Mouse (Mus musculus): ENCODE measurements around the gene Gm49776. TPM values are rescaled to one million over a fixed set of nuclear protein-coding genes. Genes with fewer than 3 reads are reported as not detected.

The Gm49776 gene
- polyA plus RNA-seq, 1 experiment from 2014 or later: 1.3 TPM

DNA sequence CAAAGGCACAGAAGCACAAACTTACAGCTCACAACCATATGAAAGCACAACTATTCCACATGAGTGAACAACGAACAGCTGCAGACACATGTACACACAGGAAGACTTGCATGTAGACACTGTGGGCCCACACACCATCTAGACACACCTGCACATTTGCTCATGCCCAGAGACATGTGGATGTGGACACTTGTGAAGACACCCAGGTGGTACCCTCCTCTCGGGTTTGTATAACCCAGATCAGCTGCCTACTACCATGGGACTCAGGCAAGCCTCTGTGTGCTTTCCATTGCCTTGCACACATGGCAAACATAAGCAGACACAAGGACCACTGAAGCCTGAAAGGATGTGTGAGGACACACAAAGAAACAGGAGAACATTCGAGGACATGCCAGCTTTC lies 27.1 kb downstream of the Gm49776 start:
- ATAC-seq (ENCODE audit: insufficient number of reproducible peaks, low FRiP score, low TSS enrichment, low read depth): no peak
- WGBS: 82% methylated on average over 3 of the region's 3 CpGs
- Histone ChIP-seq H3K4me2 (ENCODE audit: low read depth, severe bottlenecking) (no peak overlapping the region), H3K9me3 (ENCODE audit: control insufficient read depth, low read length) (no peaks in the 10 kb centered on the region), H3K27me3 (ENCODE audit: control insufficient read depth, insufficient read depth, low read length) (no peaks in the 10 kb centered on the region), H3K36me3 (ENCODE audit: control insufficient read depth, insufficient read depth, low read length) (0 out of 2 replicates have a peak, but pooled peaks cover 6% of the 10 kb centered on the region), H3K4me1 (ENCODE audit: control insufficient read depth, insufficient read depth, low read length) (peaks cover 18% of the 10 kb centered on the region), H3K9ac (ENCODE audit: low read length) (no peak overlapping the region), H3K27ac (replicated peaks; ENCODE audit: low read depth, low read length) (no peak overlapping the region), H3K4me3 (ENCODE audit: low read depth, low read length) (no peak overlapping the region)
- no peak for DNase-seq (ENCODE audit: low spot score)

DNA sequence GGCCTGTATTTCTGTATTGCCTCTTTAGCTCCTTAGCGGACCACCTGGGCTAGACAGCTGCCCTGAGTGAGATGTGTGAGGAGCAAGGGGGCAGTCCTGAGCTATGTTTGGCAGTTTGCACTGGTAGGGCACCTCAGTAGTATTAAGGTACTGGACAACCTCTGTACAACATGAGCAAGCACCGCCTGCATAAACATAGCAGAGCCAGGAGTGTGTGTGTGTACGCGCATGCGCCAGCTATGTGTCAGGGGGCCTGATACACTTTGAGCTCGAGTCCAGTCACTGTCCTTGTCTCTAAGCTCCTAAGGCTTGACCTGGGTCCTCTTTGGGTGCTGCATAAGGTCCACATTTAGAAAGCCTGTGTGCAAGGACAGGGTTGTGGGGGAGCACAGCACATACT lies 27.5 kb downstream of the Gm49776 start:
- H3K4me1 ChIP-seq (ENCODE audit: control insufficient read depth, insufficient read depth, low read length): peaks cover 15% of the 10 kb centered on the region
- H3K9me3 ChIP-seq (ENCODE audit: control insufficient read depth, low read length): no peaks in the 10 kb centered on the region
- no peak overlapping the region for H3K27ac ChIP-seq (replicated peaks; ENCODE audit: low read depth, low read length)
- H3K4me2 ChIP-seq (ENCODE audit: low read depth, severe bottlenecking): no peak overlapping the region
- H3K9ac ChIP-seq (ENCODE audit: low read length): no peak overlapping the region
- ATAC-seq (ENCODE audit: insufficient number of reproducible peaks, low FRiP score, low TSS enrichment, low read depth) (no peak), DNase-seq (ENCODE audit: low spot score) (no peak)
- H3K4me3 ChIP-seq (ENCODE audit: low read depth, low read length): no peak overlapping the region
- 0 out of 2 replicates have a peak, but pooled peaks cover 7% of the 10 kb centered on the region for H3K36me3 ChIP-seq (ENCODE audit: control insufficient read depth, insufficient read depth, low read length)
- H3K27me3 ChIP-seq (ENCODE audit: control insufficient read depth, insufficient read depth, low read length): no peaks in the 10 kb centered on the region
- 95% methylated on average over 6 of the region's 6 CpGs for WGBS

DNA sequence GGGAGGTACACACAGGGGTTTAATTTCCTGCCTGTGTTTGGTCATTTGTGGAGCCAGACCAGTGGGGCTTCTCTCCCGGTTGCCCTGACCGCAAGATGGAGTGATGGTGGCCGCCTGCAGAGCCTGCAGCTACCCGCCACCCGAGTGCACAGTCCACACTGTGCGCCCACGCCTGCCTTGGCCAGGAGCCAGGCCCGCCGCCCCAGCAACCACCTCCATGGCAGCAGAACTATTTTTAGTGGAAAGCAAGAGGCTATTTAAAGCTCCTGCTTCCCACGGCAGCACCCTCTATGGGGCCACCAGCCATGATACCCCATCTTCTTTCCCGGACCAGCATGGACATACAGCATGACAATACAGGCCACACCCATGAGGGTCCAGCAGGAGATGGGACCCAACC lies 28.5 kb downstream of the Gm49776 start:
- DNase-seq (ENCODE audit: low spot score) (no peak), ATAC-seq (ENCODE audit: insufficient number of reproducible peaks, low FRiP score, low TSS enrichment, low read depth) (no peak)
- Histone ChIP-seq H3K9ac (ENCODE audit: low read length) (no peak overlapping the region), H3K4me1 (ENCODE audit: control insufficient read depth, insufficient read depth, low read length) (peaks cover 14% of the 10 kb centered on the region), H3K4me2 (ENCODE audit: low read depth, severe bottlenecking) (no peak overlapping the region), H3K9me3 (ENCODE audit: control insufficient read depth, low read length) (no peaks in the 10 kb centered on the region), H3K4me3 (ENCODE audit: low read depth, low read length) (no peak overlapping the region), H3K27me3 (ENCODE audit: control insufficient read depth, insufficient read depth, low read length) (no peaks in the 10 kb centered on the region), H3K27ac (replicated peaks; ENCODE audit: low read depth, low read length) (no peak overlapping the region), H3K36me3 (ENCODE audit: control insufficient read depth, insufficient read depth, low read length) (peaks cover 9% of the 10 kb centered on the region; the same call in 1 of the 2 replicates)
- whole genome bisulfite sequencing: 88% methylated on average over 11 of the region's 11 CpGs

DNA sequence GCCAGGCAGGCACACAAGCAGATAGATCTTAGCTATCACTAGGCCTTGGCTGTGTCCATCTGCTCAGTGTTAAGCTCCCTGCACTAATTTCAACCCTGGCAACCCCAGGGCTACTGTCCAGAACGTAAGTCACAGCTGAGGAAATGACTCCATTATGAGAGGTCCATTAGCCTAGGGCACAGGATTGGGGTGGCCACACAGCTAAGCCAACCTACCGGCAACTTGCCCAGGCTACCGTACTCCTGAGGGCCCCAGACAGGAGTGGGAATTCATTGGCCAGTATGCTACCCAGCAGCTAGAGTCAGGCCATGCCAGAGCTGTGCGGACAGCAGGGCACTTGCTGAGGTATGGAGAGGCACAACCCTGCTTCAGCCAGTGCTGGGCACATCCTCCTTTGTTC lies 29.3 kb downstream of the Gm49776 start:
- no peak overlapping the region for H3K27ac ChIP-seq (replicated peaks; ENCODE audit: low read depth, low read length)
- ATAC-seq (ENCODE audit: insufficient number of reproducible peaks, low FRiP score, low TSS enrichment, low read depth) (no peak), DNase-seq (ENCODE audit: low spot score) (no peak)
- H3K9me3 ChIP-seq (ENCODE audit: control insufficient read depth, low read length): no peaks in the 10 kb centered on the region
- no peak overlapping the region for H3K4me3 ChIP-seq (ENCODE audit: low read depth, low read length)
- H3K36me3 ChIP-seq (ENCODE audit: control insufficient read depth, insufficient read depth, low read length): peaks cover 16% of the 10 kb centered on the region
- no peaks in the 10 kb centered on the region for H3K27me3 ChIP-seq (ENCODE audit: control insufficient read depth, insufficient read depth, low read length)
- H3K4me2 ChIP-seq (ENCODE audit: low read depth, severe bottlenecking): no peak overlapping the region
- peaks cover 8% of the 10 kb centered on the region for H3K4me1 ChIP-seq (ENCODE audit: control insufficient read depth, insufficient read depth, low read length)
- 90% methylated on average over 4 of the region's 4 CpGs for WGBS
- no peak overlapping the region for H3K9ac ChIP-seq (ENCODE audit: low read length)

DNA sequence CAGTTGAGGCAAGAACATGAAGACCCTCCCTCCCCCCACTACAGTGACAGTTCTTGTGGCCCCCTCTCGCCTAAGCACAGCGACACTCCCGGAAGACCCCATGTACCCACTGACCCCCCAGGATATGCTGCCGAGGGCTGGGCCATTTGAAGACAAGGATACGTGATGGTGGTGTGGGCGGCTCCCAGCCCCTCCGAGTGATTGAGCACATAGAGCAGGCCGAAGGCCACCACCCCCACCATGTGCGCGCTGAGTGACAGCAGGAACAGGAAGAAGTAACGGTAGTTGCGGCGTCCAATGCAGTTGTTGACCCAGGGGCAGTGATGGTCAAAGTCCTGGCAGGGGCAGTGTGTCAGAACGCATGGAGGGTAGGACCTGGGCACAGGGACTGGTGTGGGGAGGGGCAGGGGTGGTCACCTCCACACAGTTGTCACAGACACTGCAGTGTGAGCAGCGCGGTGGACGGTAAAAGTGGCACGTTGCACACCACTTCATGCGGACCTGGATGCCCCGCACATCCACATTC lies 30.2 kb downstream of the Gm49776 start:
- no peak for ATAC-seq (ENCODE audit: insufficient number of reproducible peaks, low FRiP score, low TSS enrichment, low read depth)
- no peak overlapping the region for H3K4me3 ChIP-seq (ENCODE audit: low read depth, low read length)
- H3K9ac ChIP-seq (ENCODE audit: low read length): no peak overlapping the region
- peaks cover 17% of the 10 kb centered on the region for H3K36me3 ChIP-seq (ENCODE audit: control insufficient read depth, insufficient read depth, low read length)
- 95% methylated on average over 20 of the region's 20 CpGs for WGBS
- H3K4me2 ChIP-seq (ENCODE audit: low read depth, severe bottlenecking): no peak overlapping the region
- no peak for DNase-seq (ENCODE audit: low spot score)
- no peaks in the 10 kb centered on the region for H3K9me3 ChIP-seq (ENCODE audit: control insufficient read depth, low read length)
- H3K4me1 ChIP-seq (ENCODE audit: control insufficient read depth, insufficient read depth, low read length): no peaks in the 10 kb centered on the region
- no peaks in the 10 kb centered on the region for H3K27me3 ChIP-seq (ENCODE audit: control insufficient read depth, insufficient read depth, low read length)
- no peak overlapping the region for H3K27ac ChIP-seq (replicated peaks; ENCODE audit: low read depth, low read length)

DNA sequence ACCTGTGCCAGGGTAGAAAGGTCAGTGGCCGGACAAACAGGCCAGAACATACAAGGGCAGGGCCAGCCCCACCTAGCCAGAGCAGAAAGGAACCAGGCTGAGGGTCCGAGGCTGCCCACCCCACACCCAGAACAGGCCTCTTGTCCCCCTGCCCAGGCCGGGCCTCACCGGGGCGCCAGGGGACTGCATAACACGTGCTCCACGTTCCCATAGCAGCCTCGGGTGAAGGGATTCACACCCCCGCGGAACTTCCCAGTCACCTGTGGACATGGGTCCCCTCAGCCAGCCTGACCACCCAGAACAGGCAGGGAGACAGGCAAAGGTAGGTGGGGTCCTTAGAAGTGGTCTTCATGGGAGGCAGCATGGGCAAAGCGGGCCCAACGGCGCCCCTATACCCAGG lies 30.9 kb downstream of the Gm49776 start:
- ATAC-seq (ENCODE audit: insufficient number of reproducible peaks, low FRiP score, low TSS enrichment, low read depth) (no peak), DNase-seq (ENCODE audit: low spot score) (no peak)
- Histone ChIP-seq H3K9ac (ENCODE audit: low read length) (no peak overlapping the region), H3K27ac (replicated peaks; ENCODE audit: low read depth, low read length) (no peak overlapping the region), H3K4me3 (ENCODE audit: low read depth, low read length) (no peak overlapping the region), H3K4me1 (ENCODE audit: control insufficient read depth, insufficient read depth, low read length) (no peaks in the 10 kb centered on the region), H3K9me3 (ENCODE audit: control insufficient read depth, low read length) (no peaks in the 10 kb centered on the region), H3K27me3 (ENCODE audit: control insufficient read depth, insufficient read depth, low read length) (no peaks in the 10 kb centered on the region), H3K36me3 (ENCODE audit: control insufficient read depth, insufficient read depth, low read length) (peaks cover 22% of the 10 kb centered on the region), H3K4me2 (ENCODE audit: low read depth, severe bottlenecking) (no peak overlapping the region)
- WGBS: 93% methylated on average over 13 of the region's 13 CpGs

DNA sequence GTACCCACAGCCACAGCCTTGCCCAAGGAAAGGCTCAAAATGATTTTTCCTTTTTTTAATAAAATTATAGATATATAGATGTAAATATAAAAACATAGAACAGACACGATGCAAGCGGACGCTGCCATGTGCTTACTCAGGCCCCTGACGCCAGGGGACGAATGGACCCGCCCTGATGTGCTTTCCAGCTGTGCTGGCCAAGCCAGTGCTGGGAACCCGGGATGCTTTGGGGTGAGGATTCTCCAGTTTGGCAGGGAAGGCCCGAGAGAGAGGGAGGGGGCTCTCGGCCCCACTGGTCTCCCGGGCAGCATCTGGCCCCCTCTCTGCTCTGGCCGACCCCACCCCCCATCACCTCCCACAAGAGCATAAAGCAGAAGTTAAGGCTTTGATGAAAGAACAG lies 35.9 kb downstream of the Gm49776 start:
- Histone ChIP-seq H3K27me3 (ENCODE audit: control insufficient read depth, insufficient read depth, low read length) (no peaks in the 10 kb centered on the region), H3K4me2 (ENCODE audit: low read depth, severe bottlenecking) (no peak overlapping the region), H3K36me3 (ENCODE audit: control insufficient read depth, insufficient read depth, low read length) (peaks cover 18% of the 10 kb centered on the region), H3K9ac (ENCODE audit: low read length) (no peak overlapping the region), H3K27ac (replicated peaks; ENCODE audit: low read depth, low read length) (no peak overlapping the region), H3K4me1 (ENCODE audit: control insufficient read depth, insufficient read depth, low read length) (peaks cover 9% of the 10 kb centered on the region), H3K9me3 (ENCODE audit: control insufficient read depth, low read length) (no peaks in the 10 kb centered on the region), H3K4me3 (ENCODE audit: low read depth, low read length) (no peak overlapping the region)
- WGBS: 81% methylated on average over 11 of the region's 11 CpGs
- DNase-seq (ENCODE audit: low spot score): no peak
- ATAC-seq (ENCODE audit: insufficient number of reproducible peaks, low FRiP score, low TSS enrichment, low read depth): no peak

DNA sequence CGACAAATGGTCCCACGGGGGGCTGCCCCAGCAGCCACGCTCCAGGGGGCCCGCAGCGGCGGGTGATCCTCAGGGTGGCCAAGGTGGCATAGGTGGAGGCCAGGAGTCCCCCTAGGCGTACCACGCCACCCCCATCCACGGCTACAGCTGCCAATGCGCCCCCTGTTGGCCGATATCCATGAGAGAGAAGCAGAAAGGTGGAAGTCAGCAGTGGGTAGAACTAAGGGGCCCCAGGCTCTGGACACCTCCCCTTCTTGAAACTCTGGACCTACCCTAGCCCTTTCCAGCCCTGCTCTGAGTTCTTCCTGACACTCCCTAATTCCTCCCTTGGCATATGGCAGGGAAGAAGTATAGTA lies 36.6 kb downstream of the Gm49776 start:
- H3K4me3 ChIP-seq (ENCODE audit: low read depth, low read length): no peak overlapping the region
- H3K27me3 ChIP-seq (ENCODE audit: control insufficient read depth, insufficient read depth, low read length): no peaks in the 10 kb centered on the region
- no peak overlapping the region for H3K4me2 ChIP-seq (ENCODE audit: low read depth, severe bottlenecking)
- ATAC-seq (ENCODE audit: insufficient number of reproducible peaks, low FRiP score, low TSS enrichment, low read depth): no peak
- peaks cover 18% of the 10 kb centered on the region for H3K36me3 ChIP-seq (ENCODE audit: control insufficient read depth, insufficient read depth, low read length)
- H3K27ac ChIP-seq (replicated peaks; ENCODE audit: low read depth, low read length): no peak overlapping the region
- H3K4me1 ChIP-seq (ENCODE audit: control insufficient read depth, insufficient read depth, low read length): peaks cover 9% of the 10 kb centered on the region
- H3K9me3 ChIP-seq (ENCODE audit: control insufficient read depth, low read length): no peaks in the 10 kb centered on the region
- no peak for DNase-seq (ENCODE audit: low spot score)
- H3K9ac ChIP-seq (ENCODE audit: low read length): no peak overlapping the region
- WGBS: 77% methylated on average over 9 of the region's 11 CpGs

DNA sequence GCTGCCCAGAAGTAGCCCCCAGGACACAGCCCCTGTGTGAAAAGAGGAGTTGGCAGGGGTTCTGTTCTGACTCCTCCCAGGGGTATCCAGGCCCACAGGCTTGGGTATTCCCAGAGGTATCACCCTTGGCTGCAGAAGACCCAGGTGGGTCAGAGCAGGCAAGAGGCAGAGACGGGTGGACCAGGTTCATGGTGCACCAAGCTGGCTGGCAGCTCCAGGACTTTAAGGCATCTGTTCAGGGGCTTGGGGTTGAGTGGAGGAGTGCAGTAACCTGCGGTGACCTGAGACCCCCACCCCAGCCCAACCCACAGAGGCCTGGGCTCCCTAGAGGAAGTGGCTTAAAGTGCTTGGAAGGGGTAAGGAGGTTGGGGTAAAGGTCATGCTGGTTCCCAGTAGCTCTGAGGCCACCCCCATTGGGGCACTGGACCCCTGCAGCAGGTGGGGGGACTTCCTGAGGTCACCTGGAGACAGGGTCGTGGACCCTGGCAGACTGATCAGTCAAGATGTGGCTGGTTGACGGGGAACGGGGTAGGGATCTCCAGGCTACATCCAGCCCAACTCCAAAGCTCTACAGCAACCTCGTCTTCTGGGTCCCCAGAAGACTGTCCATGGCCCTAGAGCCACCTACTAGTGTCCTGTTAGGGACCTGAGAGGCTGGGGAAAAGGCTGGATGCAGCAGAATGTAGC lies 37.1 kb downstream of the Gm49776 start:
- H3K36me3 ChIP-seq (ENCODE audit: control insufficient read depth, insufficient read depth, low read length): peaks cover 16% of the 10 kb centered on the region
- H3K9ac ChIP-seq (ENCODE audit: low read length): no peak overlapping the region
- no peak overlapping the region for H3K27ac ChIP-seq (replicated peaks; ENCODE audit: low read depth, low read length)
- ATAC-seq (ENCODE audit: insufficient number of reproducible peaks, low FRiP score, low TSS enrichment, low read depth) (no peak), DNase-seq (ENCODE audit: low spot score) (no peak)
- H3K4me2 ChIP-seq (ENCODE audit: low read depth, severe bottlenecking): no peak overlapping the region
- H3K4me3 ChIP-seq (ENCODE audit: low read depth, low read length): no peak overlapping the region
- peaks cover 9% of the 10 kb centered on the region for H3K4me1 ChIP-seq (ENCODE audit: control insufficient read depth, insufficient read depth, low read length)
- H3K9me3 ChIP-seq (ENCODE audit: control insufficient read depth, low read length): no peaks in the 10 kb centered on the region
- WGBS: 83% methylated on average over 6 of the region's 6 CpGs
- no peaks in the 10 kb centered on the region for H3K27me3 ChIP-seq (ENCODE audit: control insufficient read depth, insufficient read depth, low read length)
